Mouse (Mus musculus): ENCODE data around the gene Wdr26. TPM values are rescaled to one million over a fixed set of nuclear protein-coding genes. Genes with fewer than 3 reads are reported as not detected.

The Wdr26 gene
- polyA plus RNA-seq, 1 experiment, result 78.1 TPM

DNA sequence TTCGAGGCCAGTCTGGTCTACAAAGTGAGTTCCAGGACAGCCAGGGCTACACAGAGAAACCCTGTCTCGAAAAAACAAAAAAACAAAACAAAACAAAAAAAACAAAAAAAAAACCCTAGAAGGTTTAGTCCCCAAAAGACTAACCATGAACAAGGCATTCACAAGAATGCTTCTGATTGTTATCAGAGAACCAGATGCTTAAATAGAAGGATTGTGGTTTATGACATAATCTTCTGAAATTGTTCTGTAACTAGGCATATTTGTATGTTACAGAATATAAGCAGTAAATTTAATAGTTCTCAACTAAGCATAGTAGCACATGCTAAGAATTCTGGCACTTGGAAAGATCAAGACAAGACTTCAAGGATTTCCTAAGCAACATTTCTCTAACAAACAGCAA is 87.7 kb downstream of the Wdr26 start:
- DNase-seq (ENCODE audit: low read depth), result no peak

More for the DNA sequence above, 87.7 kb downstream of the Wdr26 start:
- TF ChIP-seq POLR2A (IDR thresholded peaks at IDR 0.05; ENCODE audit: borderline replicate concordance, extremely low read depth, insufficient read depth, insufficient read length, poor library complexity, severe bottlenecking), result no peak
- TF ChIP-seq CTCF (IDR thresholded peaks at IDR 0.05; ENCODE audit: borderline replicate concordance, extremely low read depth, insufficient read depth, insufficient read length), result no peak

Other genes with a start within 250 kb of the Wdr26 start
- 2.8 and 5.1 TPM in 2 replicates for gene Ephx1, start 191.1 kb downstream of the Wdr26 start, polyA plus RNA-seq (2012; rRNA removed)
- not detected in 2 replicates for gene 9130409I23Rik, start 160.8 kb downstream of the Wdr26 start, polyA plus RNA-seq (2012; rRNA removed)
- 68.9 and 92.0 TPM in 2 replicates for gene Nvl, start 67.8 kb downstream of the Wdr26 start, polyA plus RNA-seq (2012; rRNA removed)
- 22.5 and 26.1 TPM in 2 replicates for gene Cnih4, start 67.3 kb downstream of the Wdr26 start, polyA plus RNA-seq (2012; rRNA removed)
- 6.7 and 10.5 TPM in 2 replicates for gene Cnih3, start 140.6 kb upstream of the Wdr26 start, polyA plus RNA-seq (2012; rRNA removed)

Data from brain, embryonic 14.5 days (tissue).